Mouse (Mus musculus) ES-E14 (cell line): Measurements from ENCODE around the gene Chac1.

Experiments
- MAFK ChIP-seq: IDR thresholded peaks from 2 replicates; pipeline ENCODE4 v1.6.1; 2014; ENCODE audit warnings: mild to moderate bottlenecking, low read depth, low read length, inconsistent platforms; ENCODE audit not compliant: insufficient read depth
- ZC3H11A ChIP-seq: IDR thresholded peaks from 2 replicates; pipeline ENCODE4 v1.6.1; 2012; ENCODE audit warnings: low read depth, mild to moderate bottlenecking, inconsistent platforms, low read length, borderline replicate concordance

DNA sequence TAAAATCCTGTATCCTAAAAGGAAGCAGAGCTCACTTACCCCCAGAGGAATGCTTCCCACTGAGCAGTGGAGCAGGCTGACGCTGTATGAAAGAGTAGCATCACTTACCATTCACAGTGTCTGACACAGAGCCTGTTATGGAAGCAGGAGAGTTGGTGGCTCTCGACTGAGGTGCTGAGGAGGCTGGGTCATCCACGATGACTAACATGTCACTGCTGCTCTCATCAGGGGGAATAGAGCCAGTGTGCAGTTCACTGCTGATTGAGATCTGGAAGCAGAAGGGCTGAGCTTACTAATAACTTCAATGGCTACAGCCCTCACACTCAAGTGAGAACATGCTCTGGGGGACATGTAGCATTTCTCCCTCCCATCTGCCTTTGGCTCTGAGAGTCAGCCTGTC, 28.4 kb downstream of the Chac1 start:
- TF ChIP-seq MAFK = no peak
- TF ChIP-seq ZC3H11A = no peak
